Comparison of ENCODE assay signal across 10 mouse cellular contexts in genomic region chr4:150712856-150713255, GRCm38 (mm10).
A peak's percentile ranks its signal among the peaks of the same experiment; 100 is the strongest.
DNase-seq lines count a peak whose midpoint lies in the region; ATAC-seq and TF ChIP-seq lines count a peak whose summit lies in the region.
"Had no signal": no experiment of that assay in that cellular context is flagged by ENCODE, and none has a peak within 500 bp of the region (broad histone marks: within the 10 kb centered on the region; RNA-seq: fewer than 3 reads in every experiment).

No protein-coding gene starts in this region.

- no peak for ATAC-seq in embryonic facial prominence, embryonic 12.5 days (ENCODE audit: insufficient number of reproducible peaks, insufficient read depth, low FRiP score, low TSS enrichment)
- no peak for ATAC-seq in kidney, postnatal 0 days (replicated peaks; ENCODE audit: low FRiP score, low read depth)
- no peak for ATAC-seq in limb, embryonic 12.5 days (ENCODE audit: insufficient number of reproducible peaks, insufficient read depth, low FRiP score, low TSS enrichment, low read depth)

- no peaks in the 10 kb centered on the region for H3K36me3 ChIP-seq in embryonic facial prominence, embryonic 12.5 days
- no peaks in the 10 kb centered on the region for H3K36me3 ChIP-seq in embryonic facial prominence, embryonic 10.5 days (replicated peaks)
- no peaks in the 10 kb centered on the region for H3K36me3 ChIP-seq in kidney, postnatal 0 days (ENCODE audit: insufficient read depth, low read length)
- no peaks in the 10 kb centered on the region for H3K36me3 ChIP-seq in limb, embryonic 12.5 days

- H3K4me1 ChIP-seq in embryonic facial prominence, embryonic 12.5 days = peaks cover 6% of the 10 kb centered on the region
- peaks cover 37% of the 10 kb centered on the region for H3K4me1 ChIP-seq in embryonic facial prominence, embryonic 10.5 days
- peaks cover 24% of the 10 kb centered on the region for H3K4me1 ChIP-seq in kidney, postnatal 0 days (replicated peaks; ENCODE audit: insufficient read depth, low read length)
- H3K4me1 ChIP-seq in limb, embryonic 12.5 days (replicated peaks) = peaks cover 30% of the 10 kb centered on the region
- H3K4me1 ChIP-seq: megakaryocyte, embryonic 14.5 days had no signal

- WGBS in embryonic facial prominence, embryonic 12.5 days = 58% methylated on average over 10 of the region's 10 CpGs
- WGBS in embryonic facial prominence, embryonic 10.5 days = 68% methylated on average over 10 of the region's 10 CpGs
- WGBS in kidney, postnatal 0 days = 49% methylated on average over 10 of the region's 10 CpGs
- 59% methylated on average over 10 of the region's 10 CpGs for WGBS in limb, embryonic 12.5 days

- no peak for DNase-seq in embryonic facial prominence, embryonic 10.5 days (ENCODE audit: low spot score)
- no peak for DNase-seq in kidney, postnatal 0 days (ENCODE audit: low spot score)
- DNase-seq in kidney, postnatal 14 days = no peak
- DNase-seq in gastrocnemius, postnatal 25 days = peak; percentile 44
- no peak for DNase-seq in thymus, adult 18-20 months
- DNase-seq in Muller cell, postnatal 12 days (ENCODE audit: inconsistent ontology term) = no peak
- DNase-seq: spleen, adult 18-20 months had no signal

- no peaks in the 10 kb centered on the region for H3K9me3 ChIP-seq in embryonic facial prominence, embryonic 12.5 days
- no peaks in the 10 kb centered on the region for H3K9me3 ChIP-seq in embryonic facial prominence, embryonic 10.5 days
- no peaks in the 10 kb centered on the region for H3K9me3 ChIP-seq in kidney, postnatal 0 days (replicated peaks; ENCODE audit: low read length)
- no peaks in the 10 kb centered on the region for H3K9me3 ChIP-seq in limb, embryonic 12.5 days
- H3K9me3 ChIP-seq: megakaryocyte, embryonic 14.5 days had no signal

- peak overlapping the region; percentile 36; the same call in 1 of the 2 replicates for H3K27ac ChIP-seq in embryonic facial prominence, embryonic 12.5 days
- no peak overlapping the region; the same call in 1 of the 2 replicates for H3K27ac ChIP-seq in embryonic facial prominence, embryonic 10.5 days (replicated peaks)
- H3K27ac ChIP-seq in kidney, postnatal 0 days = peak overlapping the region; percentile 25; the same call in 1 of the 2 replicates
- H3K27ac ChIP-seq in limb, embryonic 12.5 days = peak overlapping the region; percentile 46; the same call in 1 of the 2 replicates

- no peak overlapping the region for H3K9ac ChIP-seq in embryonic facial prominence, embryonic 12.5 days
- H3K9ac ChIP-seq in kidney, postnatal 0 days (ENCODE audit: low read depth, low read length) = no peak overlapping the region
- H3K9ac ChIP-seq in limb, embryonic 12.5 days (replicated peaks) = no peak overlapping the region

- TF ChIP-seq CTCF in kidney, postnatal 0 days (IDR thresholded peaks at IDR 0.05; ENCODE audit: low read depth) = no peak

- H3K4me2 ChIP-seq in embryonic facial prominence, embryonic 12.5 days (replicated peaks) = no peak overlapping the region
- H3K4me2 ChIP-seq in kidney, postnatal 0 days (ENCODE audit: low read length) = no peak overlapping the region
- no peak overlapping the region for H3K4me2 ChIP-seq in limb, embryonic 12.5 days

- H3K4me3 ChIP-seq in embryonic facial prominence, embryonic 12.5 days = no peak overlapping the region
- H3K4me3 ChIP-seq in embryonic facial prominence, embryonic 10.5 days = no peak overlapping the region
- H3K4me3 ChIP-seq in kidney, postnatal 0 days (replicated peaks; ENCODE audit: low read depth, low read length) = no peak overlapping the region
- H3K4me3 ChIP-seq in limb, embryonic 12.5 days (replicated peaks) = no peak overlapping the region
- H3K4me3 ChIP-seq: megakaryocyte, embryonic 14.5 days had no signal

- no peaks in the 10 kb centered on the region for H3K27me3 ChIP-seq in embryonic facial prominence, embryonic 12.5 days
- peaks cover 7% of the 10 kb centered on the region; the same call in 1 of the 2 replicates for H3K27me3 ChIP-seq in embryonic facial prominence, embryonic 10.5 days (replicated peaks; ENCODE audit: low read depth, poor library complexity, severe bottlenecking)
- H3K27me3 ChIP-seq in kidney, postnatal 0 days (ENCODE audit: insufficient read depth, low read length) = no peaks in the 10 kb centered on the region
- no peaks in the 10 kb centered on the region for H3K27me3 ChIP-seq in limb, embryonic 12.5 days
